Mouse (Mus musculus) MEL (cell line): ENCODE measurements around the gene Scgb1c1. TPM values are rescaled to one million over a fixed set of nuclear protein-coding genes. Genes with fewer than 3 reads are reported as not detected.

Experiments
- DNase-seq: peaks from one replicate; pipeline ENCODE4 v3.0.0; 2011; ENCODE audit warnings: low read depth, low spot score
- H3K27ac ChIP-seq: 2 replicates; pipeline ENCODE4 v1.5.1; 2012; ENCODE audit warnings: low read depth, mild to moderate bottlenecking, control low read depth, low read length, moderate library complexity; ENCODE audit not compliant: control insufficient read depth
- H3K27me3 ChIP-seq, 2 experiments: fragments of 150-350 bp in 1 of 2; sonication (generic) in 1 of 2; 2 replicates each; pipeline ENCODE4 v1.6.1; 2012; ENCODE audit warnings: low read length in 2 of 2, mild to moderate bottlenecking in 2 of 2, improper control_type of control experiment in 1 of 2, moderate library complexity in 1 of 2; ENCODE audit not compliant: insufficient read depth in 2 of 2, control insufficient read depth in 1 of 2
- H3K36me3 ChIP-seq, 2 experiments: 2 replicates each; pipeline ENCODE4 v1.6.1; 2012 to 2014; ENCODE audit warnings: low read length in 2 of 2, improper control_type of control experiment in 1 of 2, inconsistent platforms in 1 of 2, mild to moderate bottlenecking in 1 of 2; ENCODE audit not compliant: insufficient read depth in 2 of 2, control insufficient read depth in 1 of 2
- H3K4me1 ChIP-seq, 2 experiments: fragments of 150-350 bp in 1 of 2; sonication (generic) in 1 of 2; 2 replicates each; pipeline ENCODE4 v1.6.1; 2012; ENCODE audit warnings: low read length in 2 of 2, improper control_type of control experiment in 1 of 2, mild to moderate bottlenecking in 1 of 2; ENCODE audit not compliant: insufficient read depth in 2 of 2, control insufficient read depth in 1 of 2
- H3K4me3 ChIP-seq, 2 experiments: fragments of 150-350 bp in 1 of 2; sonication (generic) in 1 of 2; 2 replicates each; pipeline ENCODE4 v1.5.1; 2012; ENCODE audit warnings: low read depth in 2 of 2, low read length in 2 of 2, mild to moderate bottlenecking in 2 of 2, moderate library complexity in 2 of 2, control low read depth in 1 of 2, improper control_type of control experiment in 1 of 2; ENCODE audit not compliant: control insufficient read depth in 1 of 2, insufficient read depth in 1 of 2
- H3K79me2 ChIP-seq: 2 replicates; pipeline ENCODE4 v1.6.1; 2012; ENCODE audit warnings: mild to moderate bottlenecking, low read length, moderate library complexity; ENCODE audit not compliant: control insufficient read depth, poor library complexity, insufficient read depth
- H3K9ac ChIP-seq: 2 replicates; pipeline ENCODE4 v1.6.1; 2012; ENCODE audit warnings: low read depth, mild to moderate bottlenecking, control low read depth, low read length, moderate library complexity; ENCODE audit not compliant: control insufficient read depth, poor library complexity, severe bottlenecking
- H3K9me3 ChIP-seq: fragments of 150-350 bp; sonication (generic); replicated peaks from 2 replicates; pipeline ENCODE4 v1.6.1; 2012; ENCODE audit warnings: mild to moderate bottlenecking, low read length, improper control_type of control experiment, moderate library complexity; ENCODE audit not compliant: insufficient read depth
- CTCF ChIP-seq, 3 experiments: IDR thresholded peaks in 2 of 3; conservative IDR thresholded peaks in 1 of 3; 2 replicates each; pipeline ENCODE4 v1.5.1; 2011 to 2012; ENCODE audit warnings: low read length in 3 of 3, low read depth in 2 of 3, mild to moderate bottlenecking in 2 of 3, improper control_type of control experiment in 1 of 3, inconsistent platforms in 1 of 3, mixed read lengths in 1 of 3, moderate library complexity in 1 of 3; ENCODE audit not compliant: control insufficient read depth in 1 of 3, insufficient read depth in 1 of 3, poor library complexity in 1 of 3, severe bottlenecking in 1 of 3
- E2F4 ChIP-seq: IDR thresholded peaks from 2 replicates; pipeline ENCODE4 v1.6.1; 2011; ENCODE audit warnings: low read depth, low read length, improper control_type of control experiment, borderline replicate concordance
- EP300 ChIP-seq, 2 experiments: IDR thresholded peaks; 2 replicates each; pipeline ENCODE4 v1.6.1; 2011; ENCODE audit warnings: improper control_type of control experiment in 2 of 2, low read length in 2 of 2, low read depth in 1 of 2, mild to moderate bottlenecking in 1 of 2
- GABPA ChIP-seq: IDR thresholded peaks from 2 replicates; pipeline ENCODE4 v1.6.1; 2012; ENCODE audit warnings: low read depth, mild to moderate bottlenecking, inconsistent platforms, low read length, improper control_type of control experiment, moderate library complexity
- GATA1 ChIP-seq: IDR thresholded peaks from 2 replicates; pipeline ENCODE4 v1.6.1; 2011; ENCODE audit warnings: low read depth, low read length, improper control_type of control experiment
- HCFC1 ChIP-seq: IDR thresholded peaks from 2 replicates; pipeline ENCODE4 v1.6.1; 2012; ENCODE audit warnings: low read depth, mild to moderate bottlenecking, inconsistent platforms, low read length, improper control_type of control experiment, moderate library complexity
- MAFK ChIP-seq: IDR thresholded peaks from 2 replicates; pipeline ENCODE4 v1.6.1; 2011; ENCODE audit warnings: low read depth, mild to moderate bottlenecking, low read length, improper control_type of control experiment, borderline replicate concordance
- MXI1 ChIP-seq: IDR thresholded peaks from 2 replicates; pipeline ENCODE4 v1.6.1; 2011; ENCODE audit warnings: mild to moderate bottlenecking, low read depth, low read length, improper control_type of control experiment
- MYC ChIP-seq: IDR thresholded peaks from 2 replicates; pipeline ENCODE4 v1.6.1; 2011; ENCODE audit warnings: low read depth, mild to moderate bottlenecking, low read length, improper control_type of control experiment, moderate library complexity
- POLR2AphosphoS5 ChIP-seq: IDR thresholded peaks from 2 replicates; pipeline ENCODE4 v1.6.1; 2012; ENCODE audit warnings: low read depth, borderline replicate concordance, mild to moderate bottlenecking, inconsistent platforms, low read length, moderate library complexity, mixed read lengths
- RAD21 ChIP-seq: IDR thresholded peaks from 2 replicates; pipeline ENCODE4 v1.6.1; 2011; ENCODE audit warnings: mild to moderate bottlenecking, low read depth, low read length, improper control_type of control experiment
- SIN3A ChIP-seq: IDR thresholded peaks from 2 replicates; pipeline ENCODE4 v1.6.1; 2012; ENCODE audit warnings: low read length, improper control_type of control experiment, inconsistent platforms
- SMC3 ChIP-seq: IDR thresholded peaks from 2 replicates; pipeline ENCODE4 v1.6.1; 2011; ENCODE audit warnings: low read depth, low read length, improper control_type of control experiment
- TCF12 ChIP-seq: IDR thresholded peaks from 2 replicates; pipeline ENCODE4 v1.6.1; 2014; ENCODE audit warnings: low read depth, mild to moderate bottlenecking, inconsistent platforms, low read length, improper control_type of control experiment, moderate library complexity
- UBTF ChIP-seq: IDR thresholded peaks from 2 replicates; pipeline ENCODE4 v1.6.1; 2012; ENCODE audit warnings: low read depth, mild to moderate bottlenecking, inconsistent platforms, low read length, improper control_type of control experiment, moderate library complexity, borderline replicate concordance; ENCODE audit not compliant: insufficient read depth
- ZC3H11A ChIP-seq: IDR thresholded peaks from 2 replicates; pipeline ENCODE4 v1.6.1; 2012; ENCODE audit warnings: low read depth, mild to moderate bottlenecking, inconsistent platforms, low read length, improper control_type of control experiment
- ZMIZ1 ChIP-seq: IDR thresholded peaks from 2 replicates; pipeline ENCODE4 v1.6.1; 2012; ENCODE audit warnings: low read depth, mild to moderate bottlenecking, inconsistent platforms, low read length, improper control_type of control experiment, moderate library complexity
- polyA plus RNA-seq, 2 experiments: library from polyadenylated mRNA; stranded (reverse) in 1 of 2; unstranded in 1 of 2; fragments of >175 nt in 1 of 2; fragments of >200 nt in 1 of 2; gene quantifications; 2 replicates each; pipeline versions ENCODE4 v1.2.1 to v1.2.4; 2012; ENCODE audit warnings: low replicate concordance in 2 of 2, low read depth in 1 of 2; ENCODE audit not compliant: insufficient read length in 2 of 2, insufficient read depth in 1 of 2, missing spikeins in 1 of 2
- total RNA-seq: library from RNA; depleted of rRNA; stranded (reverse); fragments of 300-350 nt; gene quantifications from 2 replicates; pipeline ENCODE4 v1.2.3, GENCODE M21; 2012

The Scgb1c1 gene
- total and polyA plus RNA-seq, 3 experiments: not detected

DNA sequence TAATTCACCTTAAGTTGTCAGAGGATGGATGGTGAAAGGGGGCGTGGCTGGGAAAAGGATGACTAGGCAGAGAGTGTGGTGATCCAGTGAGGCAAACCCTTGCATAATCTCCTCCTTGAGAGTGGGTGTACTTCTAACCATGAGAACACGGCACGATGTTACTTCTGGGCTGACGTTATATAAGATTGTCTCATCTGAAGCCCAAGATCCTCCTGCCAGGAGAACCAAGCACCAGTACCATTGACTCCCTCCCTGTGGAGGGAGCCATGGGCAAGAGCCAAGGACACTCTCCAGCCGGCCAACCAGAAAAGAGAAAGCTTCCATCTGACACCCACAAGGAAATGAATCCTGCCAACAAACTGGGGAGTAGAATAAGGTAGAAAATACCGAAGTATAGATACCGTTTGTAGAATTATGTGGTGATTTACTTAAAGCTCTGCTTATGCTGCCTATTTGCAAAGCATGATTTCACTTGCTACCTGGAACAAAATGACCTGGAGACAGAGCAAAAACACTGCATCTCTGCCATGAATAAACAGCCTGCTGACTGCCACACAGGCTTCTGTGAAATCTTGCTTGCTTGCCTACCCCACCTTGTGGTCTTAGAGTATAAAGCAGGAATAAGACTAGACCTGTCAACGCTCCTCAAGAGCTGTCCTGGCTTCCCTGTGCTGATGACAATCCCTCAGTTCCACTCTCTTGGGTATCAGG lies 17.0 kb upstream of the Scgb1c1 start:
- DNase-seq: peak; percentile 50
- Histone ChIP-seq H3K36me3 (no peaks in the 10 kb centered on the region), H3K9ac (no peak overlapping the region), H3K79me2 (no peaks in the 10 kb centered on the region), H3K4me3 (no peak overlapping the region), H3K27ac (no peak overlapping the region), H3K9me3 (no peaks in the 10 kb centered on the region), H3K27me3 (peaks cover 8 to 15% of the 10 kb centered on the region in 2 experiments), H3K4me1 (no peaks in the 10 kb centered on the region)
- TF ChIP-seq SMC3 (peak; percentile 53), GATA1 (no peak), CTCF (IDR thresholded peaks at IDR 0.05 in 2 of 3, conservative IDR thresholded peaks at IDR 0.05 in 1 of 3; ENCODE audit: control insufficient read depth in 1 of 3, insufficient read depth in 1 of 3, low read depth in 2 of 3, low read length in 3 of 3, poor library complexity in 1 of 3, severe bottlenecking in 1 of 3) (peak in 2 of 3 experiments; percentile 32 to 53; a peak in 3 of 6 replicates), E2F4 (no peak), RAD21 (peak; percentile 44), HCFC1 (no peak), MYC (no peak), ZC3H11A (0 out of 2 replicates have a peak, but pooled peaks have one; percentile 5), ZMIZ1 (no peak), POLR2AphosphoS5 (no peak), MXI1 (no peak), GABPA (no peak), EP300 (IDR thresholded peaks at IDR 0.05; ENCODE audit: low read depth in 1 of 2, low read length in 2 of 2) (no peak)

GRCm38 (mm10) chr7:140831447-140831846 lies 13.9 kb upstream of the Scgb1c1 start:
- Histone ChIP-seq H3K4me3 (no peak overlapping the region), H3K36me3 (no peaks in the 10 kb centered on the region), H3K79me2 (no peaks in the 10 kb centered on the region), H3K27ac (no peak overlapping the region)
- no peak for TF ChIP-seq TCF12
- TF ChIP-seq GABPA: no peak
- TF ChIP-seq SIN3A: no peak
- no peak for TF ChIP-seq MAFK
- no peak for TF ChIP-seq UBTF
- TF ChIP-seq, all 39 proteins: peak for 0
- DNase-seq: no peak
- Histone ChIP-seq H3K9me3 (no peaks in the 10 kb centered on the region), H3K27me3 (peaks cover 6 to 13% of the 10 kb centered on the region in 2 experiments), H3K9ac (no peak overlapping the region), H3K4me1 (no peaks in the 10 kb centered on the region)
